In the genomic region with DNA sequence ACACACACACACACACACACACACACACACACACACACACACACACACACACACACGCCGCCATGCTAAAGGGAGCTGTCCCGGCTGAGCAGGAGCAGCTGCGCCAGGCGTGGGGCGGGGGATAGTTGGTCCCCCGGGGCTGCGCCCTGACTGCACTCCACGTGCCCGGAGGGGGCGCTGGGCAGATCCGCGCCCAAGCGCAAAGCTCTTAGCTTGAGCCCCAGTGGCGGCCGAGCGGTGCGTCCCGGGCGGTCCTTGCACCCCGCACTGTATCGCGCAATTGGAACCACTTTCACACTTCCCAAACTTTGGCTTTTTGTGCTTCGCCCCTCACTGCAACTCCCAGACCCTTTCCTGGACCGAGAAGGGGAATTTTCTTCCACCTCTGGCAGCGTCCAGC, we compare ENCODE assay signal across 9 mouse cellular contexts. TPM values are rescaled to one million over a fixed set of nuclear protein-coding genes. Genes with fewer than 3 reads are reported as not detected.
A peak's percentile ranks its signal among the peaks of the same experiment; 100 is the strongest.
DNase-seq lines count a peak whose midpoint lies in the region; ATAC-seq and TF ChIP-seq lines count a peak whose summit lies in the region.
"Had no signal": no experiment of that assay in that cellular context is flagged by ENCODE, and none has a peak within 500 bp of the region (broad histone marks: within the 10 kb centered on the region; RNA-seq: fewer than 3 reads in every experiment).

No protein-coding gene starts in this region.

- H3K27ac ChIP-seq in hindbrain, postnatal 0 days = no peak overlapping the region
- no peak overlapping the region for H3K27ac ChIP-seq in lung, postnatal 0 days (ENCODE audit: low read length)
- H3K27ac ChIP-seq in stomach, embryonic 15.5 days = no peak overlapping the region
- H3K27ac ChIP-seq: liver, embryonic 14.5 days had no signal

- TF ChIP-seq CTCF in hindbrain, postnatal 0 days (IDR thresholded peaks at IDR 0.05; ENCODE audit: low read depth) = peak; percentile 10; the same call in 1 of the 2 replicates
- peak; percentile 63 for TF ChIP-seq CTCF in lung, postnatal 0 days (IDR thresholded peaks at IDR 0.05)

- peaks cover 17% of the 10 kb centered on the region for H3K4me1 ChIP-seq in hindbrain, postnatal 0 days (ENCODE audit: insufficient read depth, low read length)
- H3K4me1 ChIP-seq in lung, postnatal 0 days (ENCODE audit: insufficient read depth, low read depth, low read length) = peaks cover 8% of the 10 kb centered on the region
- H3K4me1 ChIP-seq in stomach, embryonic 15.5 days = peaks cover 38% of the 10 kb centered on the region

- no peak for ATAC-seq in hindbrain, postnatal 0 days
- ATAC-seq in lung, postnatal 0 days = peak; percentile 48
- ATAC-seq in stomach, embryonic 15.5 days (ENCODE audit: insufficient read depth, low FRiP score, low read depth) = no peak
- no peak for ATAC-seq in frontal cortex, adult (ENCODE audit: low TSS enrichment)

- peak overlapping the region; percentile 46 for H3K4me3 ChIP-seq in hindbrain, postnatal 0 days (ENCODE audit: low read length)
- H3K4me3 ChIP-seq in lung, postnatal 0 days (ENCODE audit: low read depth, low read length) = peak overlapping the region; percentile 69
- H3K4me3 ChIP-seq in stomach, embryonic 15.5 days (replicated peaks) = peak overlapping the region; percentile 65

- no peak overlapping the region for H3K9ac ChIP-seq in hindbrain, postnatal 0 days (replicated peaks; ENCODE audit: low read length)
- no peak overlapping the region for H3K9ac ChIP-seq in lung, postnatal 0 days (replicated peaks; ENCODE audit: low read depth)
- H3K9ac ChIP-seq in stomach, embryonic 15.5 days = no peak overlapping the region
- H3K9ac ChIP-seq: liver, embryonic 14.5 days had no signal

- TF ChIP-seq EP300 in lung, postnatal 0 days (IDR thresholded peaks at IDR 0.05) = no peak

- DNase-seq in thymus, postnatal 14 days = peak; percentile 23
- no peak for DNase-seq in thymus, postnatal 25 days
- peak; percentile 74 for DNase-seq in gastrocnemius, postnatal 10 days
- DNase-seq in hindbrain, postnatal 0 days (ENCODE audit: low spot score) = no peak
- DNase-seq in lung, postnatal 0 days (ENCODE audit: low spot score) = peak; percentile 70
- DNase-seq in spleen, adult 12 weeks (ENCODE audit: low spot score) = no peak

- WGBS in hindbrain, postnatal 0 days = 1% methylated on average over 19 of the region's 26 CpGs
- 3% methylated on average over 19 of the region's 26 CpGs for WGBS in lung, postnatal 0 days
- under 1% methylated on average over 19 of the region's 26 CpGs for WGBS in stomach, embryonic 15.5 days

- no peaks in the 10 kb centered on the region for H3K36me3 ChIP-seq in hindbrain, postnatal 0 days (ENCODE audit: insufficient read depth, low read length)
- H3K36me3 ChIP-seq in lung, postnatal 0 days (ENCODE audit: insufficient read depth, low read length) = no peaks in the 10 kb centered on the region
- H3K36me3 ChIP-seq in stomach, embryonic 15.5 days = no peaks in the 10 kb centered on the region

- no peaks in the 10 kb centered on the region for H3K9me3 ChIP-seq in hindbrain, postnatal 0 days (ENCODE audit: low read length)
- H3K9me3 ChIP-seq in lung, postnatal 0 days (ENCODE audit: low read length) = no peaks in the 10 kb centered on the region
- no peaks in the 10 kb centered on the region for H3K9me3 ChIP-seq in stomach, embryonic 15.5 days

- peak overlapping the region; percentile 84 for H3K4me2 ChIP-seq in hindbrain, postnatal 0 days (ENCODE audit: low read depth, low read length)
- peak overlapping the region; percentile 98 for H3K4me2 ChIP-seq in lung, postnatal 0 days (replicated peaks; ENCODE audit: low read depth, low read length)
- H3K4me2 ChIP-seq in stomach, embryonic 15.5 days = peak overlapping the region; percentile 96

- H3K27me3 ChIP-seq in hindbrain, postnatal 0 days (ENCODE audit: insufficient read depth, low read length) = peaks cover 27% of the 10 kb centered on the region
- peaks cover 21% of the 10 kb centered on the region for H3K27me3 ChIP-seq in lung, postnatal 0 days (replicated peaks; ENCODE audit: insufficient read depth, low read length)
- H3K27me3 ChIP-seq in stomach, embryonic 15.5 days (replicated peaks) = peaks cover 24% of the 10 kb centered on the region

RNA-seq across cellular contexts. Expression of a gene that starts 2.6 kb away (rescaled TPM):
- total RNA-seq in gastrocnemius, postnatal 10 days (2021) = 10 to 100 TPM; 39.3 to 42.0 TPM
- 6.3 and 7.2 TPM in 2 replicates for total RNA-seq in hindbrain, postnatal 0 days (2014; rRNA removed)
- 2.3 and 3.2 TPM in 2 replicates for polyA plus RNA-seq in hindbrain, postnatal 0 days (2015; fragmentation: Nextera tagmentation; extraction: Ambion mirVana)
- 9.7 and 10.3 TPM in 2 replicates for polyA plus RNA-seq in lung, postnatal 0 days (2015; fragmentation: Nextera tagmentation; extraction: Ambion mirVana)
- polyA plus RNA-seq in stomach, embryonic 15.5 days (2015; fragmentation: Nextera tagmentation; extraction: Ambion mirVana) = 8.9 and 10.2 TPM in 2 replicates

Comparison
In these comparisons a context has a peak if more than half of its experiments do, and no peak if none do; other contexts are left out.
1. DNase-seq: peak in thymus, postnatal 14 days (single experiment), gastrocnemius, postnatal 10 days (single experiment) and lung, postnatal 0 days (single experiment); none in thymus, postnatal 25 days (single experiment), hindbrain, postnatal 0 days (single experiment) and spleen, adult 12 weeks (single experiment).
2. Peak in every context shown above with its lines, with median percentiles within 50 percentile points of each other: H3K4me2 ChIP-seq and H3K4me3 ChIP-seq.